Mouse (Mus musculus): ENCODE measurements around the gene Sec62. TPM values are rescaled to one million over a fixed set of nuclear protein-coding genes. Genes with fewer than 3 reads are reported as not detected.
A peak's percentile ranks its signal among the peaks of the same experiment; 100 is the strongest.

The Sec62 gene
- polyA plus RNA-seq, 1 experiment from 2014 or later: 47.0 TPM

DNA sequence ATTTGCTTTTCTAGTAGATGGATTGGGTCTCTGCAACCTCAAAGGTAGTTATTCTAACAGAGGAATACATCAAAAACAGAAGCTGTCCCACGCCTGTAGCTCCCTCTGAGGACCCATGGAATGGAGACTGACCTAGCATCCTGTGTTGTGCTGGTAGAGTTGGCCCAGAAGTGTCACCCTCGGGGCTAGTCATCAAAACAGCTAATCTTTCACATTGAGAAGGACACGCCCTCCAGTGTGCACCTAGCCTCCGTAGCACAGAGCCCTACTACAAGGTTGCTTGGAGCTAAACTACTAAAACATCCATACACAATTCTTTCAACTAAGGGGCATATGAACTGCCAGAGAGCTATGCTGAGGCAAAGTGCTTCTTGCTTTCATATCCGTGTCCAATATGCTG lies 14.7 kb upstream of the Sec62 start:
- H3K36me3 ChIP-seq: no peaks in the 10 kb centered on the region
- no peak for DNase-seq (ENCODE audit: low spot score)
- no peaks in the 10 kb centered on the region for H3K9me3 ChIP-seq (replicated peaks)
- no peak overlapping the region for H3K27ac ChIP-seq
- no peak overlapping the region for H3K4me3 ChIP-seq
- H3K27me3 ChIP-seq (ENCODE audit: low read depth, poor library complexity, severe bottlenecking): no peaks in the 10 kb centered on the region
- WGBS: 73% methylated on average over 5 of the region's 5 CpGs
- no peaks in the 10 kb centered on the region for H3K4me1 ChIP-seq

DNA sequence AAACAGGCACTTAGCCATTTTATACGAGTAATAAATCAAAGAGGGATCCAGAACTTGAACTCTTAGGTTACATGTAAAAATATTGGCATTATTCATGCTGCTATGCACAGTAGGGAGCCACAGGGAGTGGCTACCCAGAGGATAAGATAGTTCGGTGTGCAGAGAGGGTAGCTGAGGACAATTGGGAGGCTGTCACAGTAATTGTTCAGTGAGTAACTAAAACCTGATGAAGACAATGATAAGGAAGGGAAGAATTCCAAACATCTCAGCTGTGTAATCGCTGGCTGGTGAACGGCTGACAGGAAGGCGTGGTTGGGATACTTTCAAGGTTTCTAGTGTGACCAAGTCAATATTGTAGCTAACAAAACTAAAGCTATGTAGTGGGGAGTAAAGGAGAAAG lies 4.1 kb upstream of the Sec62 start:
- Histone ChIP-seq H3K27ac (no peak overlapping the region), H3K36me3 (no peaks in the 10 kb centered on the region), H3K4me1 (no peaks in the 10 kb centered on the region), H3K27me3 (ENCODE audit: low read depth, poor library complexity, severe bottlenecking) (no peaks in the 10 kb centered on the region), H3K9me3 (replicated peaks) (no peaks in the 10 kb centered on the region), H3K4me3 (no peak overlapping the region)
- DNase-seq (ENCODE audit: low spot score): no peak
- 44% methylated on average over 5 of the region's 5 CpGs for WGBS

DNA sequence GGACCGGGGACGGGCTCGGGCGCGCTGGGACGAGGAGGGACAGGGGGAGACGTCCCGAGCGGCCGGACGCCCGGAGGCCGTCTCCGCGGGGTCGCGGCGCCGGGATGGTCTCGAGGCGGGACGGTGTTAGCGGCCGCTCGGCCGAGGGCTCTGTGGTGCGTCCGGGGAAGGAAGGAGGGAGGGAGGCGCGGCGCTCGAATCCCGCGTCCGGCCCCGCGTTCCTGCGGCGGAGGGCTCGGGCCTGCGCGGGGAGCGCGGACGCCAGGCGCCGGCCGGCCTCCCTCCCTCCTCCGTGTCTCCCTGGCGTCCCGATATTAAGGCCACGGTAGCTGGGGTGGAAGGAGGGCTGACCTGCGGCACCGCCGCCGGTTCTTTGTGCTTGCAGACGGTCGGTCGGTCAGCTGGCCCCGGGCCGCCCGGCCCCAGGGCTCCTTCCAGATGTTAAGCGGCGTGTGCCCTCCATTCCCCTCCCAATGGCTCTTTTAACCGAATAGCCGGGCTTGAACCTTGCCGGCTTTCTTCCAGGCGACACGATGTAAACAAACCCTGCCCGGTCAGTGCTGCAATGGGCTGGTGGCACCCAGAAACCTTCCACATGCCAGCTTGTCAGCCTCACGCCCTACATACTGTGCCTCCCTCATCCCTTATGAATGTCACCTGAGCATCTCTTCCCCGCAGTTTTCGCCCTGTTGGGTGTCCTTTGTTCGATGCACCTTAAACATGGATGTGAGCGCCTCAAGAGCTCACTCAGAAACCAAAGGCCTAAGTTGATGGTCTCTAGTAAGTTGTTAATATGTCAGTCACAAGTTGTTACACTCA lies 937 bp downstream of the Sec62 start:
- under 1% methylated on average over 74 of the region's 75 CpGs for WGBS
- Histone ChIP-seq H3K4me3 (peak overlapping the region; percentile 97), H3K27ac (peak overlapping the region; percentile 97), H3K27me3 (ENCODE audit: low read depth, poor library complexity, severe bottlenecking) (no peaks in the 10 kb centered on the region), H3K4me1 (peaks cover 9% of the 10 kb centered on the region), H3K36me3 (no peaks in the 10 kb centered on the region; the same call in 1 of the 2 replicates), H3K9me3 (replicated peaks) (no peaks in the 10 kb centered on the region)
- DNase-seq (ENCODE audit: low spot score): peak; percentile 69

DNA sequence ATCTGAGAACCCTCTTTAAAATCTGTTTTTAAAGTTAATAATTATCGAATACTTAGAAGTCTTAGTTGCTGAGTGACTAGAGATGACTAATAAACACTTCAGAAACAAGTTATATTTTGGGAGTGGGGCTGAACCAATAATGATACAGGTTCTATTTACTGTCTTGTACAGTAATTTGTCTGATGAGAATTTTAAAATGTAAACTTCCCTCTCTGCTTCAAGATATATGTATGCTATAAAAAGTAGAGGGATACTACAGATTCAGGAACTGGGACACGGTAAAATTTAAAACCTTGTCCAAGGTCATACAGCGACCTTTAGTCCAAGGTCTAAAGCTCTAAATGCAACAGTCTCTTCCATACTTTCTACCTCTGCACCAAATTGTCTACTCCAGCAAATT lies 9.5 kb downstream of the Sec62 start:
- WGBS: 100% methylated on average over 3 of the region's 3 CpGs

DNA sequence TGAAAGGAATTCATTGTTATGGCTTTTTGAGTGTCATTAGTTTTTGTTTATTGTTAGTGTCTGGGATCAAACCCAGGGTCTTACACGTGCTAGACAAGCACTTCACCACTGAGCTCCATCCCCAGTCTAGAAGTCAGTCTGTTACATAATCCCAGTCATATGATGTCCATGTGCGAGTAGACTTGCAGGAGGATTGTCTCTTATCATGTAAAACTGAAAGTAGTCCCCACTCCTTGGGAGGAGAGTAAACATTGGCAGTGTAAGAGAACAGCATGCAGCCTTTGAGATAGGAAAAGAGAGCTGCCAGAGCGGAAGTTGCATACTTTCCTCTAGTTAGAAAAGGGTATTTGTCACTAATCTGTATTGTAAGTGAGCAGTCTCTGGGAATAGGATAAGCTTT lies 20.2 kb downstream of the Sec62 start:
- no peak overlapping the region for H3K4me3 ChIP-seq
- H3K36me3 ChIP-seq: peaks cover 92% of the 10 kb centered on the region
- H3K9me3 ChIP-seq (replicated peaks): no peaks in the 10 kb centered on the region
- no peaks in the 10 kb centered on the region for H3K4me1 ChIP-seq
- 87% methylated on average over 3 of the region's 3 CpGs for WGBS
- no peaks in the 10 kb centered on the region for H3K27me3 ChIP-seq (ENCODE audit: low read depth, poor library complexity, severe bottlenecking)
- H3K27ac ChIP-seq: no peak overlapping the region
- DNase-seq (ENCODE audit: low spot score): no peak

More for the DNA sequence above, 9.5 kb downstream of the Sec62 start:
- no peaks in the 10 kb centered on the region for H3K27me3 ChIP-seq (ENCODE audit: low read depth, poor library complexity, severe bottlenecking)
- H3K27ac ChIP-seq: no peak overlapping the region
- H3K36me3 ChIP-seq: peaks cover 77% of the 10 kb centered on the region
- no peaks in the 10 kb centered on the region for H3K9me3 ChIP-seq (replicated peaks)
- no peak for DNase-seq (ENCODE audit: low spot score)
- H3K4me3 ChIP-seq: no peak overlapping the region
- no peaks in the 10 kb centered on the region for H3K4me1 ChIP-seq

DNA sequence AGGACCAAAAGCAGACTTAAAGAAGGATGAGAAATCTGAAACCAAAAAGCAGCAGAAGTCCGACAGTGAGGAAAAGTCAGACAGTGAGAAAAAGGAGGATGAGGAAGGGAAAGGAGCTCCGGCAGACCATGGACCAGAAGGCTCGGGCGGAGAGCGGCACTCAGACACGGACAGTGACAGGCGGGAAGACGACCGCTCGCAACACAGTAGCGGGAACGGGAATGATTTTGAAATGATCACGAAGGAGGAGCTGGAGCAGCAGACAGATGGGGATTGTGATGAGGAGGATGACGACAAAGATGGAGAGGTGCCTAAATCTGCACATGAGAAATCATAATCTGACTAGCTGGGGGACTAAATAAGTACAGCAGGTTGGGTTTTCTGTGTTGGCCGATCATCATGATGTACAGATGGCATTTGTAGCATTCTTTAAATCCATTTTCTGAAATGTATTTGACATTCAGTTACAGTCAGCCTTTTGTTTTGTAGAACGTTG lies 26.0 kb downstream of the Sec62 start:
- no peaks in the 10 kb centered on the region for H3K4me1 ChIP-seq
- 95% methylated on average over 16 of the region's 16 CpGs for WGBS
- H3K36me3 ChIP-seq: peaks cover 84% of the 10 kb centered on the region
- H3K9me3 ChIP-seq (replicated peaks): no peaks in the 10 kb centered on the region
- no peaks in the 10 kb centered on the region for H3K27me3 ChIP-seq (ENCODE audit: low read depth, poor library complexity, severe bottlenecking)
- DNase-seq (ENCODE audit: low spot score): no peak
- H3K27ac ChIP-seq: no peak overlapping the region
- no peak overlapping the region for H3K4me3 ChIP-seq

DNA sequence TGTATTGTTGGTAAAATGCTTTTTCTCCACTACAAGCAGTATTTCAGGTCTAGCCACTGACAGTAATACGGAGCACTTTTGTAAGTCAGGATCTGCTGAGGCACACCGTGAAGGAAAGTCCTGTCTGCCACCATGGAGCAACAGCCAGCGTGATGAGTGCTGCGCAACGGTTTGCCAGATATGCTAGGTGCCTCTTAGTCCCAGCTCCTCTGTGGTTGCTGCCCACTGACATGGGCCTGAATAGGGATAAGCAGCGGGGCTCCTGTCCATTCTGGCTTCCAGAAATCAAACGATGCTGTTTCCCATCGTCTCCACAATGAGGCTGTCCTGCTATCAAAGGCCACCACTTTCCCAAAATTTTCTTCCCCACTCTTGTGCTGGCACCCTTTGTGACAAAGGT lies 29.5 kb downstream of the Sec62 start:
- no peaks in the 10 kb centered on the region for H3K9me3 ChIP-seq (replicated peaks)
- no peak overlapping the region for H3K4me3 ChIP-seq
- no peak for DNase-seq (ENCODE audit: low spot score)
- H3K27me3 ChIP-seq (ENCODE audit: low read depth, poor library complexity, severe bottlenecking): no peaks in the 10 kb centered on the region
- H3K4me1 ChIP-seq: no peaks in the 10 kb centered on the region
- H3K36me3 ChIP-seq: peaks cover 53% of the 10 kb centered on the region
- H3K27ac ChIP-seq: no peak overlapping the region
- WGBS: 93% methylated on average over 8 of the region's 8 CpGs

DNA sequence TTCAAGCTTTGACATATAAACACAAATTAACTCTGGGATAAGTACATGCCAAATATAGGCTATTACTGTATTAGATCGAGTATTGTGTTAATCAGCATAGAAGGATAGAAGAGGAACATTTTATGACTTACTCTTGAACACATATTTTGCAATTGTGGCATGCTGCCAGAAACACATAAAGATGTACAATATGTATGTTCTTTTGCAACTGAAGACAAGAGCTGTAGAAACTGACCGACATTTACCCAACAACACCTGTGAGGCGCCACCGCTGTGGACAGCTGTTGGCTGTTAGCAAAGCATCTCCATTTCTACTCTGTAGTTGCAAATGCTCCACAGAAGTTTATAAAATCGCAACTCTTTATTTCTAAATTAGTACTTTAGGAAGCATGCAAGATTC lies 33.4 kb downstream of the Sec62 start:
- no peak overlapping the region for H3K27ac ChIP-seq
- H3K9me3 ChIP-seq (replicated peaks): no peaks in the 10 kb centered on the region
- H3K4me1 ChIP-seq: no peaks in the 10 kb centered on the region
- H3K4me3 ChIP-seq: no peak overlapping the region
- DNase-seq (ENCODE audit: low spot score): no peak
- 96% methylated on average over 5 of the region's 5 CpGs for WGBS
- peaks cover 15% of the 10 kb centered on the region for H3K36me3 ChIP-seq
- H3K27me3 ChIP-seq (ENCODE audit: low read depth, poor library complexity, severe bottlenecking): no peaks in the 10 kb centered on the region

DNA sequence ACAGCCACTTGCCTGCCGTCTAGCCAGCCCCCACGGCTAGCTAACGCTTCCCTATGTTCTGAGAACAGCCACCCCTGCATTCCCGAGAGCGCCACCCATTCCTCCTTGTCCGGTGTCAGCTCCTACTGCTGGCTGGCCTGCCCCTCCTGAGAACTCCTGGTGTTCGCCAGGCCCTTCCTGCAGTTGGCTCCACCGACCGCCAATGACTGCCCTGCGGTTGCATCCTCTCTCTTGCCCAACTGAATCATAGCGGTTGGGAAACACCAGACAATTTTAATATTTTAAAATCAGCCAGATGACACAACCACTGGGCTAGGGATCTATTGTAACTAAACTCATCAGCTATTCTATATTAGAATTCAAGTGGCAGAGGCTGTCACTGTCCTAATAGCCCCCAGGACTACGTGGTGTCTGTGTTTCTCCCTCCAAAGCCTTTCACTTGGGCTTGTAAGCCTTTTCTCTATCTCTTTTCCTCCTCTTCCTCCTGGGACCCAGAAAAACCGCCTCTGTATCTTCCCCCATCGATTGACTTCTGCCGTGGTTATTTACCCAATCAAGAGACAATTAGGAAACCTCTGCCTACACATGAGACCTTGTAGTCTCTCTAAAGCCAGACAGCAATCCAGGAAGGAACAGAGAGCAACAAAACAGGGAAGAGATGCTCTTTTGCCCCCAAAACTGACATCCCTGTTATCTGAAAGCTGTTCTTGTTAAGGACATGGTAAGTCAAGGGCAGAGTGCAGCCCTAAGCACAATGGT lies 39.4 kb downstream of the Sec62 start:
- Histone ChIP-seq H3K36me3 (no peaks in the 10 kb centered on the region), H3K27ac (no peak overlapping the region), H3K9me3 (replicated peaks) (no peaks in the 10 kb centered on the region), H3K27me3 (ENCODE audit: low read depth, poor library complexity, severe bottlenecking) (no peaks in the 10 kb centered on the region), H3K4me3 (no peak overlapping the region), H3K4me1 (no peaks in the 10 kb centered on the region)
- 73% methylated on average over 15 of the region's 15 CpGs for WGBS
- no peak for DNase-seq (ENCODE audit: low spot score)

DNA sequence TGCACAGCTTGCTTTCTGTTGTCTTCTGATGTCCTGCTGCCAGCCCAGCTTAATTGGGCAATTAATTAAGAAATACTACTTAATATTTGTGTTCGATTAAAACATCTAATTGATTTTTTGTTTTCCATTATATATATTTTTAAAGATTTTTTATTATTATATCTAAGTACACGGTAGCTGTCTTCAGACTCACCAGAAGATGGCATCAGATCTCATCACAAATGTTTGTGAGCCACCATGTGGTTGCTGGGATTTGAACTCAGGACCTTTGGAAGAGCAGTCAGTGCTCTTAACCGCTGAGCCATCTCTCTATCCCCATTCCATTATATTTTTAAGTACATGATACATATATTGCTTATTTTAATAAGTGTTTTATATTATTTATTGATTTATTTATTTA lies 40.6 kb downstream of the Sec62 start:
- no peak for DNase-seq (ENCODE audit: low spot score)
- 83% methylated on average over 3 of the region's 3 CpGs for WGBS
- Histone ChIP-seq H3K27ac (no peak overlapping the region), H3K4me1 (no peaks in the 10 kb centered on the region), H3K4me3 (no peak overlapping the region), H3K9me3 (replicated peaks) (no peaks in the 10 kb centered on the region), H3K36me3 (no peaks in the 10 kb centered on the region), H3K27me3 (ENCODE audit: low read depth, poor library complexity, severe bottlenecking) (no peaks in the 10 kb centered on the region)

DNA sequence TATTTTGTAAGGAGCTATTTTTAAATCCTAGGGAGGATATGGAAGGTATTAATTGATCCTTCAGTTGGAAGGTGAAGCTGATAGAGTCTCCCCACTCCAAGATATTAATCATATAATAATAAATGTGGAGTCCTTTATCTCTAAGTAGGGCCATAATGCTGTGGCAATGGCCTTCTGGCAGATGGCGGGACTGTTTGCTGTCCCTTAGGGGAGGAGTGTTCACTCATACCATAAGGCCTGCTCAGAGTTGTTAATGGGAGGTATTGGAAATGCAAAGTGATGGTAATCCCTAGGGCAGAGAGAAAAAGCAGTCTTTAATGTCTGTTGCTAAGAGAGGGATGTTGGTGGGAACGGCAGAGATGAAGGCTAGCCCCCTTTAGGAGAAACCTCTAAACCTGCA lies 53.1 kb downstream of the Sec62 start:
- H3K27ac ChIP-seq: no peak overlapping the region
- 70% methylated on average over 2 of the region's 2 CpGs for WGBS
- no peak for DNase-seq (ENCODE audit: low spot score)
- no peak overlapping the region for H3K4me3 ChIP-seq
- H3K4me1 ChIP-seq: no peaks in the 10 kb centered on the region
- H3K36me3 ChIP-seq: no peaks in the 10 kb centered on the region
- H3K27me3 ChIP-seq (ENCODE audit: low read depth, poor library complexity, severe bottlenecking): no peaks in the 10 kb centered on the region
- H3K9me3 ChIP-seq (replicated peaks): no peaks in the 10 kb centered on the region

DNA sequence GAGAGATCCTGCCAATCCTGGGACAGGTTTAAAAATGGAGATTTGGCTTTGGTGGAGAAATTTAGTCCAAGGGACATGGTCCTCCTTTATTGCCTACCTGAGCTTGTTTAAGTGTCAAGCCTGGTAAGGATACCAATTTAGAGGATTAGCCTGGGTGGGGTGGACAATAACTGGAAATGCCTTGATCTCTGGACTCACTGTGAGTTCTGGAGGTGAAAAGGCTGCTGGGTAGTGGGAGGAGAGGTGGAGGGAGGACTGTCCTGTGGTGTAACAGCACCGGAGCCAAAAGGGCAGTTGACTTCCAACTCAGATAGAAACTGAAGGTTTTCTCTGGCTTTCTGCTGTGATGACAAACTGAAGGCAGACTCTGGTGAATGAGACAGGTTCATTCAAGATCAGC lies 54.7 kb downstream of the Sec62 start:
- DNase-seq (ENCODE audit: low spot score): no peak
- no peak overlapping the region for H3K4me3 ChIP-seq
- H3K36me3 ChIP-seq: no peaks in the 10 kb centered on the region
- WGBS: 70% methylated on average over 1 of the region's 1 CpGs
- H3K9me3 ChIP-seq (replicated peaks): no peaks in the 10 kb centered on the region
- H3K27ac ChIP-seq: no peak overlapping the region
- H3K27me3 ChIP-seq (ENCODE audit: low read depth, poor library complexity, severe bottlenecking): no peaks in the 10 kb centered on the region
- H3K4me1 ChIP-seq: no peaks in the 10 kb centered on the region; the same call in 1 of the 2 replicates

DNA sequence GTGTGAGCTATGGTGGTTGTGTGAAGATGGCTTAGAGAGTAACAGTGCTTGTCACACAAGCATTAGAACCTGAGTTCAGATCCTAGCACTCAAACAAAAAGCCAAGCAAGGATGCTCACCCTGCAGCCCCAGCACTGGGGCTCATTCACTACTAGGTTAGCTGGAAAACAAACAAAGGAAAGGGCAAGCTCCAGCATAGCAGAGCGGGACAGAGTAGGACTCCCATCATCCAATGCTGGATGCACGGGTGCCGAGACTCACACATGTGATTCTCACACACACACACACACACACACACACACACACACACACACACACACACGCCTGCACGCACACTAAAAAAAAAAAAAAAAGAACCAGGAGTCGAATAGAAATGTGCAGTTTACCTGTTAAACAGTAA lies 58.7 kb downstream of the Sec62 start:
- H3K4me1 ChIP-seq: peaks cover 7% of the 10 kb centered on the region
- peaks cover 30% of the 10 kb centered on the region for H3K27me3 ChIP-seq (ENCODE audit: low read depth, poor library complexity, severe bottlenecking)
- H3K4me3 ChIP-seq: no peak overlapping the region
- H3K27ac ChIP-seq: no peak overlapping the region
- H3K36me3 ChIP-seq: no peaks in the 10 kb centered on the region
- no peak for DNase-seq (ENCODE audit: low spot score)
- no peaks in the 10 kb centered on the region for H3K9me3 ChIP-seq (replicated peaks)
- WGBS: 78% methylated on average over 6 of the region's 6 CpGs
